Mouse (Mus musculus) ES-CJ7 (cell line): ENCODE measurements at regions not wholly inside any gene's neighbourhood (a gene's known extent, or its start where the extent isn't known, plus 50 kb on each side); places are given as distances from the start of the nearest gene placed in this dataset.

Source experiments
- DNase-seq: peaks from one replicate; pipeline ENCODE4 v3.0.0; 2011; ENCODE audit warnings: low read depth, low spot score

- DNase-seq, result peak; percentile 89
Measured at GRCm38 (mm10) chr10:81996742-81997536, 51.0 kb upstream of the Zfp873 start.
